Mouse (Mus musculus): ENCODE data around the gene Isoc2b. TPM values are rescaled to one million over a fixed set of nuclear protein-coding genes. Genes with fewer than 3 reads are reported as not detected.

The Isoc2b gene
- total and polyA plus RNA-seq, 3 experiments: 3.9 to 19.5 (median 10.0) TPM

GRCm38 (mm10) chr7:4906466-4906950 is 36.5 kb upstream of the Isoc2b start, which contains the start of gene Gm36210:
Gene Gm36210, minus strand, starts transcription at chr7:4906516.
- dilution Hi-C loops (cut with MboI; ENCODE audit: extremely low pct_ligation_motif_present, extremely low pct_unique_long_range_greater_than_20kb, low sequenced_read_pairs): no loop called here
- Histone ChIP-seq H3K9me3 (replicated peaks; ENCODE audit: low read length) (no peaks in the 10 kb centered on the region), H3K4me1 (ENCODE audit: control insufficient read depth in 1 of 2, insufficient read depth in 2 of 2) (no peaks in the 10 kb centered on the region), H3K27me3 (replicated peaks) (peaks cover 1% of the 10 kb centered on the region), H3K4me2 (ENCODE audit: insufficient read depth, low read depth, poor library complexity, severe bottlenecking) (no peak within 1 kb of the TSS), H3K9ac (ENCODE audit: insufficient read depth, low read depth) (no peak within 1 kb of the TSS), H3K79me2 (replicated peaks; ENCODE audit: control insufficient read depth, extremely low read depth, insufficient read depth, poor library complexity, severe bottlenecking) (no peaks in the 10 kb centered on the region), H3K4me3 (replicated peaks in 1 of 3; ENCODE audit: low read depth in 2 of 3, low read length in 2 of 3, poor library complexity in 1 of 3) (no peak within 1 kb of the TSS), H3K27ac (ENCODE audit: insufficient read depth, low read depth) (no peak within 1 kb of the TSS), H3K36me3 (replicated peaks in 1 of 2; ENCODE audit: control insufficient read depth in 1 of 2, insufficient read depth in 1 of 2, low read length in 1 of 2) (no peaks in the 10 kb centered on the region)
- DNase-seq (ENCODE audit: extremely low read depth): no peak
- TF ChIP-seq BHLHE40 (IDR thresholded peaks at IDR 0.05; ENCODE audit: low read depth, low read length): no peak
- TF ChIP-seq SMC3 (IDR thresholded peaks at IDR 0.05; ENCODE audit: low read depth, low read length): no peak
- no peak for TF ChIP-seq ZC3H11A (IDR thresholded peaks at IDR 0.05; ENCODE audit: low read depth, low read length)
- no peak for TF ChIP-seq ETS1 (conservative IDR thresholded peaks at IDR 0.05; ENCODE audit: low read depth, low read length)
- no peak for TF ChIP-seq E2F4 (IDR thresholded peaks at IDR 0.05; ENCODE audit: insufficient replicate concordance, low read depth, low read length)
- TF ChIP-seq MAZ (IDR thresholded peaks at IDR 0.05; ENCODE audit: low read depth, low read length): no peak
- no peak for TF ChIP-seq CHD2 (IDR thresholded peaks at IDR 0.05; ENCODE audit: low read length)
- no peak for TF ChIP-seq POLR2AphosphoS2 (IDR thresholded peaks at IDR 0.05; ENCODE audit: low read depth, low read length)
- TF ChIP-seq MAFK (IDR thresholded peaks at IDR 0.05; ENCODE audit: insufficient replicate concordance, low read length): no peak
- TF ChIP-seq PAX5 (IDR thresholded peaks at IDR 0.05; ENCODE audit: low read length): no peak
- no peak for TF ChIP-seq JUND (conservative IDR thresholded peaks at IDR 0.05; ENCODE audit: low read depth, low read length)
- TF ChIP-seq NRF1 (IDR thresholded peaks at IDR 0.05; ENCODE audit: low read depth, low read length): no peak
- in situ Hi-C loops (cut with MboI; ENCODE audit: low pct_ligation_motif_present, low pct_unique_long_range_greater_than_20kb, low sequenced_read_pairs): no loop called here

GRCm38 (mm10) chr7:4902404-4902803 is 32.3 kb upstream of the Isoc2b start:
- no peak for TF ChIP-seq CHD2 (IDR thresholded peaks at IDR 0.05; ENCODE audit: low read length)
- TF ChIP-seq NRF1 (IDR thresholded peaks at IDR 0.05; ENCODE audit: low read depth, low read length): no peak
- no peak for TF ChIP-seq BHLHE40 (IDR thresholded peaks at IDR 0.05; ENCODE audit: low read depth, low read length)
- no peak for TF ChIP-seq MYC (IDR thresholded peaks at IDR 0.05; ENCODE audit: low read depth, low read length)
- TF ChIP-seq ZC3H11A (IDR thresholded peaks at IDR 0.05; ENCODE audit: low read depth, low read length): no peak
- no peak for TF ChIP-seq PAX5 (IDR thresholded peaks at IDR 0.05; ENCODE audit: low read length)
- no peak for TF ChIP-seq JUND (conservative IDR thresholded peaks at IDR 0.05; ENCODE audit: low read depth, low read length)
- no peak for TF ChIP-seq SIN3A (IDR thresholded peaks at IDR 0.05; ENCODE audit: low read length)
- no peak for TF ChIP-seq CTCF (conservative IDR thresholded peaks at IDR 0.05 in 1 of 2, IDR thresholded peaks at IDR 0.05 in 1 of 2; ENCODE audit: low read depth in 2 of 2, low read length in 2 of 2)
- TF ChIP-seq POLR2AphosphoS2 (IDR thresholded peaks at IDR 0.05; ENCODE audit: low read depth, low read length): no peak
- no peak for TF ChIP-seq MXI1 (IDR thresholded peaks at IDR 0.05; ENCODE audit: low read depth, low read length)
- no peak for TF ChIP-seq IRF4 (IDR thresholded peaks at IDR 0.05; ENCODE audit: low read depth, low read length)
- no peak for TF ChIP-seq KAT2A (IDR thresholded peaks at IDR 0.05; ENCODE audit: insufficient replicate concordance, low read length)
- no peak for TF ChIP-seq JUN (IDR thresholded peaks at IDR 0.05; ENCODE audit: insufficient read depth, low read depth, low read length)
- TF ChIP-seq SMC3 (IDR thresholded peaks at IDR 0.05; ENCODE audit: low read depth, low read length): no peak
- no peak for TF ChIP-seq EP300 (IDR thresholded peaks at IDR 0.05; ENCODE audit: low read length)
- TF ChIP-seq ZKSCAN1 (IDR thresholded peaks at IDR 0.05; ENCODE audit: borderline replicate concordance, low read depth, low read length): no peak
- no peak for TF ChIP-seq UBTF (IDR thresholded peaks at IDR 0.05; ENCODE audit: low read depth, low read length)
- no peak for TF ChIP-seq CHD1 (IDR thresholded peaks at IDR 0.05; ENCODE audit: low read depth, low read length)
- no peak for TF ChIP-seq ZNF384 (IDR thresholded peaks at IDR 0.05; ENCODE audit: low read depth, low read length)
- Histone ChIP-seq H3K9me3 (replicated peaks; ENCODE audit: low read length) (peaks cover 3% of the 10 kb centered on the region), H3K27ac (ENCODE audit: insufficient read depth, low read depth) (no peak overlapping the region), H3K4me1 (ENCODE audit: control insufficient read depth in 1 of 2, insufficient read depth in 2 of 2) (no peaks in the 10 kb centered on the region), H3K4me2 (ENCODE audit: insufficient read depth, low read depth, poor library complexity, severe bottlenecking) (no peak overlapping the region), H3K9ac (ENCODE audit: insufficient read depth, low read depth) (no peak overlapping the region), H3K27me3 (replicated peaks) (peaks cover 1% of the 10 kb centered on the region), H3K4me3 (replicated peaks in 1 of 3; ENCODE audit: low read depth in 2 of 3, low read length in 2 of 3, poor library complexity in 1 of 3) (no peak overlapping the region), H3K36me3 (replicated peaks in 1 of 2; ENCODE audit: control insufficient read depth in 1 of 2, insufficient read depth in 1 of 2, low read length in 1 of 2) (peaks cover 0 to 2% of the 10 kb centered on the region in 2 experiments), H3K79me2 (replicated peaks; ENCODE audit: control insufficient read depth, extremely low read depth, insufficient read depth, poor library complexity, severe bottlenecking) (no peaks in the 10 kb centered on the region)
- DNase-seq (ENCODE audit: extremely low read depth): no peak
- in situ Hi-C loops (cut with MboI; ENCODE audit: low pct_ligation_motif_present, low pct_unique_long_range_greater_than_20kb, low sequenced_read_pairs) (no loop called here), dilution Hi-C loops (cut with MboI; ENCODE audit: extremely low pct_ligation_motif_present, extremely low pct_unique_long_range_greater_than_20kb, low sequenced_read_pairs) (no loop called here)

All from CH12.LX (cell line).